Mouse (Mus musculus): ENCODE data around the gene Fam71b.

Fam71b gene

GRCm38 (mm10) chr11:46449461-46450080 lies 53.2 kb downstream of the Fam71b start:
- in situ Hi-C loops (cut with MboI; ENCODE audit: low pct_unique_long_range_greater_than_20kb in 1 of 2, low sequenced_read_pairs in 2 of 2, unreplicated experiment in 1 of 2): loop anchor here (25.0 kb wide), 1 partner anchor 187 kb away; no protein-coding TSS in a partner anchor

- in situ Hi-C loops (cut with MboI; ENCODE audit: low pct_unique_long_range_greater_than_20kb in 1 of 2, low sequenced_read_pairs in 2 of 2, unreplicated experiment in 1 of 2): no loop called here
Observed at GRCm38 (mm10) chr11:46454453-46455045, 58.2 kb downstream of the Fam71b start, which contains the start of gene Havcr2. Gene Havcr2, plus strand, starts transcription at chr11:46454935.

All from mouse embryonic stem cell (cell line).